Mouse (Mus musculus) myocyte (in vitro differentiated cells): ENCODE measurements around the gene Cs.

Source experiments
- CEBPB ChIP-seq: IDR thresholded peaks from 2 replicates; pipeline ENCODE4 v1.6.1; 2011; ENCODE audit warnings: mild to moderate bottlenecking, moderate library complexity; ENCODE audit not compliant: poor library complexity, insufficient read depth, severe bottlenecking
- MAX ChIP-seq: IDR thresholded peaks from one replicate; pipeline ENCODE4 v1.6.1; 2011; ENCODE audit warnings: low read depth, mild to moderate bottlenecking, control low read depth
- MYOD1 ChIP-seq, 3 experiments: IDR thresholded peaks; one replicate each; pipeline ENCODE4 v1.6.1; 2011; ENCODE audit warnings: control low read depth in 2 of 3, low read depth in 2 of 3, mild to moderate bottlenecking in 2 of 3, moderate library complexity in 1 of 3; ENCODE audit not compliant: insufficient read length in 2 of 3, control insufficient read depth in 1 of 3
- POLR2A ChIP-seq: IDR thresholded peaks from one replicate; pipeline ENCODE4 v1.6.1; 2011; ENCODE audit warnings: low read depth, mild to moderate bottlenecking, control low read depth, moderate library complexity; ENCODE audit not compliant: insufficient read length
- TCF12 ChIP-seq: IDR thresholded peaks from one replicate; pipeline ENCODE4 v1.6.1; 2011; ENCODE audit warnings: mild to moderate bottlenecking, control low read depth; ENCODE audit not compliant: poor library complexity, insufficient read depth, severe bottlenecking

DNA sequence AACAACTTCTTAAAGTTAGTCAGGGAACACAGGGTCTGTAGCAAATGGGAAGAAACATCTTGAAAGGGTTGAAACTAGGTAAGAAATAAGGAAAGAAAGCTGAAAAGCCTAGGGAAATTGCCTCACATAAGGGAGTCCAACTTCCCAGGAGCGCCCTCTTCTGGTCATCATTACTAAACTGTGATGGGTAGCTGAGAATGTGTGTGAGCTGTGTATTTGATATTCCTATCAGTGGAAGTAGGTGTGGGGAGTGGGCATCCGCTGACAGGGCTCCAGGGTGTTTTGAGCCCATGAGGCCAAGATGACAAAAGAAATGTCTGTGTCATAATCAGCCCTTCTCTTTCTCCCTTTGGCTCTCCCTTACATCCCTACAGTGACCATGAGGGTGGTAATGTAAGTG, 21.3 kb downstream of the Cs start:
- TF ChIP-seq CEBPB (no peak), MYOD1 (IDR thresholded peaks at IDR 0.05; ENCODE audit: control insufficient read depth in 1 of 3, insufficient read length in 2 of 3, low read depth in 2 of 3) (no peak), MAX (no peak), POLR2A (no peak), TCF12 (no peak)
